Mouse (Mus musculus) myocyte (in vitro differentiated cells): ENCODE data around the gene Parvb.
A peak's percentile ranks its signal among the peaks of the same experiment; 100 is the strongest.

Experiments
- MYOD1 ChIP-seq, 3 experiments: IDR thresholded peaks; one replicate each; pipeline ENCODE4 v1.6.1; 2011; ENCODE audit warnings: control low read depth in 2 of 3, low read depth in 2 of 3, mild to moderate bottlenecking in 2 of 3, moderate library complexity in 1 of 3; ENCODE audit not compliant: insufficient read length in 2 of 3, control insufficient read depth in 1 of 3
- MYOG ChIP-seq, 3 experiments: IDR thresholded peaks; one replicate each; pipeline ENCODE4 v1.6.1; 2011; ENCODE audit warnings: control low read depth in 2 of 3, low read depth in 2 of 3, mild to moderate bottlenecking in 2 of 3; ENCODE audit not compliant: insufficient read length in 2 of 3, control insufficient read depth in 1 of 3, insufficient read depth in 1 of 3
- POLR2A ChIP-seq: IDR thresholded peaks from one replicate; pipeline ENCODE4 v1.6.1; 2011; ENCODE audit warnings: low read depth, mild to moderate bottlenecking, control low read depth, moderate library complexity; ENCODE audit not compliant: insufficient read length

DNA sequence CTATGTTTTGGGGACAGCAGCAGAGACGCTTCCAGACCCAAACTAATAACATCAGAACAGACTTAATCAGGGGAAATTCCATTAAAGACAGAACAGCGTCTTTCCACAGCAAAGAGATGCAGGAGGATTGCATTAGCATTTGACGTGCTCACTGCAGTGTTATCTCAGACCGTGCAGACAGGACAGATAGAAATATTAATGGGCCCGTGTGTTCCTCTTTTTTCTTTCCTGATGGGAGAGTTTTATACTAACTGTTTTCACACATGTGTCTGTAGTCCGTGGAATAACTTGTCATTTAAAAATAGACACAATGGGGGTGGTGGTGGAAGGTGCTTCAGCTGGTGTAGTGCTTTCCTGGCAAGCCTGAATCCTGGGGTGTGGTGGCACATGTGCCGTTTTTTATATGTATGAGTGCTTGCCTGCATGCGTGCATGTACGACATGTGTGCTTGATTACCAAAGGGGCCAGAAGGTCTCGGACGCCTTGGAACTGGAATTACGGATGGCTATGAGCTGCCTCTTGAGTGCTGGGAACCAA, 104.5 kb downstream of the Parvb start:
- no peak for TF ChIP-seq POLR2A
- peak in 1 of 3 experiments; percentile 48 for TF ChIP-seq MYOG (IDR thresholded peaks at IDR 0.05; ENCODE audit: control insufficient read depth in 1 of 3, insufficient read depth in 1 of 3, insufficient read length in 2 of 3, low read depth in 2 of 3)
- no peak for TF ChIP-seq MYOD1 (IDR thresholded peaks at IDR 0.05; ENCODE audit: control insufficient read depth in 1 of 3, insufficient read length in 2 of 3, low read depth in 2 of 3)
